Mouse (Mus musculus) thymus, adult 2 months (tissue): ENCODE measurements around the gene Gpld1. TPM values are rescaled to one million over a fixed set of nuclear protein-coding genes. Genes with fewer than 3 reads are reported as not detected.

Experiments
- DNase-seq: peaks from one replicate; pipeline ENCODE4 v3.0.0; 2021
- H3K27ac ChIP-seq: fragments of 200-500 bp; 2 replicates; pipeline ENCODE4 v1.5.1; 2012; ENCODE audit warnings: low read length, control low read depth; ENCODE audit not compliant: control insufficient read depth, insufficient read depth
- H3K27me3 ChIP-seq: fragments of 200-500 bp; 2 replicates; pipeline ENCODE4 v1.6.1; 2012; ENCODE audit warnings: mild to moderate bottlenecking, low read length, moderate library complexity, mixed read lengths; ENCODE audit not compliant: control insufficient read depth, insufficient read depth
- H3K36me3 ChIP-seq: fragments of 200-500 bp; 2 replicates; pipeline ENCODE4 v1.6.1; 2012; ENCODE audit warnings: mild to moderate bottlenecking, low read length, moderate library complexity; ENCODE audit not compliant: control insufficient read depth, insufficient read depth
- H3K4me1 ChIP-seq: fragments of 200-500 bp; replicated peaks from 2 replicates; pipeline ENCODE4 v1.6.1; 2012; ENCODE audit warnings: low read length; ENCODE audit not compliant: control insufficient read depth, insufficient read depth
- H3K4me3 ChIP-seq: fragments of 200-500 bp; 2 replicates; pipeline ENCODE4 v1.5.1; 2012; ENCODE audit warnings: mild to moderate bottlenecking, low read length, control low read depth, moderate library complexity; ENCODE audit not compliant: control insufficient read depth, insufficient read depth
- CTCF ChIP-seq: fragments of 200-500 bp; IDR thresholded peaks from 2 replicates; pipeline ENCODE4 v1.5.1; 2012; ENCODE audit warnings: mild to moderate bottlenecking, control low read depth, low read length, moderate library complexity, borderline replicate concordance; ENCODE audit not compliant: control insufficient read depth, poor library complexity, insufficient read depth; ENCODE audit errors: extremely low read depth
- POLR2A ChIP-seq: fragments of 200-500 bp; IDR thresholded peaks from 2 replicates; pipeline ENCODE4 v1.6.1; 2012; ENCODE audit warnings: mild to moderate bottlenecking, low read length, control low read depth, moderate library complexity; ENCODE audit not compliant: control insufficient read depth, poor library complexity, insufficient read depth; ENCODE audit errors: extremely low read depth
- WGBS: fragments of 180-500 bp; shearing (Covaris S2); methylation state at CpG from one replicate; pipeline ENCODE4 v1.1.7; 2018; 5-methylcytosine and 5-hydroxymethylcytosine counted together
- polyA plus RNA-seq: library from polyadenylated mRNA; depleted of rRNA; stranded (reverse); fragments of >200 nt; gene quantifications from 2 replicates; pipeline ENCODE4 v1.2.3, GENCODE M21; 2012

Gene Gpld1
- polyA plus RNA-seq, 1 experiment: 1.0 TPM

DNA sequence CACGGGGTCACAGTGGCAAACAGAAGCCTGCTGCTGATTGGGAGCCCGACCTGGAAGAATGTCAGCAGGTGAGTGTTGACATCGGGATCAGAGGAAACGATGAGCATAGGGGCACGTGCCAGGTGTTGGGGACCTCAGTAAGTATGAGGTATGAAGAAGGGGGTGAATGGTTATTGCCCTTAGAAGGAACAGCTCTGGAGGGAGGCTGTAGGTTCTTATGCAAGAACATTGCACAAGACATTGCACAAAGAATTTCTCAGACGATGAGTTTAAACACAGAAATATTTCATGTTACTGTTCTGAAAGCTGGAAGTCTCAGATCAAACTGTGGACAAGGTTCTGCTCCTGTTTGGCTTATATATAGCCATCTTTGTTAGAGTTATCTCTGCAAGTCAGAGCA, 38.1 kb downstream of the Gpld1 start:
- H3K4me3 ChIP-seq: no peak overlapping the region
- no peak for TF ChIP-seq CTCF
- TF ChIP-seq POLR2A: no peak
- no peaks in the 10 kb centered on the region for H3K27me3 ChIP-seq
- no peaks in the 10 kb centered on the region for H3K36me3 ChIP-seq
- no peaks in the 10 kb centered on the region for H3K4me1 ChIP-seq
- 86% methylated on average over 6 of the region's 6 CpGs for WGBS
- no peak for DNase-seq
- no peak overlapping the region for H3K27ac ChIP-seq

DNA sequence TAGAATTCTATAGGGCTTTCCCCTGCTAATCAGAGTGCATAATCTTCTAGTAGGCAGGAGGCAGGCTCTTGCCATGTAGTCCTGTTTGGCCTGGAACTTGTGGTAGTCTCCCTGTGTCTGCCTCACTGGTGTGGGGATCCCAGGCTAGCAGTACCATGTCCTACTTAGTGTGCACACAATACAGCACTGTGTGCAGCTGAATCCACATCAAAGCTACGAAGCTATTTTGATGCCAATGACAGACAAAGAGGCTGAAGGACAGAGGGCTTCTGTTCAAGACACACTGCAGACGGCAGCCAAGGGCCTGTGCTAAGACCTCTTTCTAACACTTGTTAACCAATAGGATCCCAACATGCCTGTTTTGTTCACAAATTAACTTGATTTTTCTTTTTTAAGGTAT, 42.5 kb downstream of the Gpld1 start:
- H3K36me3 ChIP-seq: no peaks in the 10 kb centered on the region
- no peak for DNase-seq
- no peak overlapping the region for H3K4me3 ChIP-seq
- WGBS: 68% methylated on average over 2 of the region's 2 CpGs
- peaks cover 6% of the 10 kb centered on the region; the same call in 1 of the 2 replicates for H3K4me1 ChIP-seq
- no peaks in the 10 kb centered on the region for H3K27me3 ChIP-seq
- TF ChIP-seq POLR2A (no peak), CTCF (no peak)
- no peak overlapping the region for H3K27ac ChIP-seq

DNA sequence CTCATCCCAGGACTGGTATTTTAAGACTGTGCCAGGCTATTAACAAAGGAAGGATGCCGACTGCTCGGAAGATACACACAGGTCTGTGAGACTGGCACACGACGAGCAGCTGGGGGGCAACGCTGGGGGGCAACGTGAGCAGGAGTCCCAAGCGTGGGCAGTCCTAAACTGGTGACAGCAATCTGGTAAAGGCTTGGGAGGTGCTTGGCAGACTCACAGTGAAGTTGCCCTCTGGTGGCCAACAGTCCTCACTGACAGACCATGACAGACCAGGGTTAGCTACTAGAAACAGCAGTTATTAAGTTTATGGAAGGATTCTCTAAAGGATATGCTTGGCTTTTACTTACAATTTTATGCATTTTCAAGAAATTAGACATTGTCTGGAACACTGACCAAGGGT, 45.4 kb downstream of the Gpld1 start:
- Histone ChIP-seq H3K4me3 (no peak overlapping the region), H3K36me3 (peaks cover 3% of the 10 kb centered on the region; the same call in 1 of the 2 replicates), H3K4me1 (peaks cover 6% of the 10 kb centered on the region; the same call in 1 of the 2 replicates), H3K27me3 (no peaks in the 10 kb centered on the region), H3K27ac (no peak overlapping the region)
- peak; percentile 42 for DNase-seq
- 59% methylated on average over 7 of the region's 7 CpGs for WGBS
- TF ChIP-seq CTCF (no peak; the same call in 1 of the 2 replicates), POLR2A (no peak)

DNA sequence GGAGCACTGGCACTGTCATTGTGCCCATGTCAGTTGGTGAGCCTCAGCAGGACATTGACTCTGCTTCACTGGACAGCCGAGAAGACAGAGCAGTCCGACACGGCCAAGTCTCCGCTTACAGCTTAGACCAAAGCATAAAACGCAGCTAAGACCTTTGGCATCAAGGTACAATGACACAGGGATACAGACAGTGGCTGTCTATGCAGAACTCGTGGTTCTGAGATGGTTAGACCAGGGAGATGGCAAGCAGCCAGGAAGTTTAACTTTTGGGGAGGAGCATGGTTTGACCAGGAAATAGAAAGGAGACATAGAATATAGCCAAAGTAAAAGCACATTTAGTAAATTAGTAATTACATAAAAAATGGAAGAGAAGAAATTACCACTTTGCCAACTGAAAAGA, 46.1 kb downstream of the Gpld1 start:
- H3K4me3 ChIP-seq: no peak overlapping the region
- DNase-seq: no peak
- TF ChIP-seq POLR2A (no peak), CTCF (no peak)
- no peak overlapping the region for H3K27ac ChIP-seq
- peaks cover 6% of the 10 kb centered on the region; the same call in 1 of the 2 replicates for H3K4me1 ChIP-seq
- peaks cover 9% of the 10 kb centered on the region for H3K36me3 ChIP-seq
- 75% methylated on average over 6 of the region's 6 CpGs for WGBS
- H3K27me3 ChIP-seq: no peaks in the 10 kb centered on the region

DNA sequence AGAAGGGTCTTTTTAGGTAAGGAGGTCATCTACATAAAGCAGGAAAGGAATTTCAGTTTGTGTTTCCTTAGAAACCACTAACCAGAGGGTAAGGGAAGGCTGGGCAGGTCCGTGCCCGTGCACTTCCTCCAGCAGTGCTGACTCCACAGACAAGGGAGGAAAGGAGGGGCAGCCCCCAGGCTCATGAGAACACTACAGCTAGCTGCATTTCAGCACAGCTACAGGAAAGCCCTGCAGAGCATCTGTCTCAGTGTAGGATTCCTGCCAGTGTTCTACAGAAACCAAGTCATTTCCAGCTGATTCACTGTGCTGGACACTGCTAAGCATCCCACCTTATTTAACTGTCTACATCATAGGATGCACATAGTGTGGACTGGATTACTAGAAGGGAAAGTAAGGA, 50.2 kb downstream of the Gpld1 start:
- no peak overlapping the region for H3K4me3 ChIP-seq
- TF ChIP-seq CTCF (no peak), POLR2A (no peak)
- no peak for DNase-seq
- H3K27me3 ChIP-seq: no peaks in the 10 kb centered on the region
- 34% methylated on average over 2 of the region's 2 CpGs for WGBS
- H3K4me1 ChIP-seq: peaks cover 6% of the 10 kb centered on the region; the same call in 1 of the 2 replicates
- H3K27ac ChIP-seq: no peak overlapping the region
- peaks cover 45% of the 10 kb centered on the region for H3K36me3 ChIP-seq

DNA sequence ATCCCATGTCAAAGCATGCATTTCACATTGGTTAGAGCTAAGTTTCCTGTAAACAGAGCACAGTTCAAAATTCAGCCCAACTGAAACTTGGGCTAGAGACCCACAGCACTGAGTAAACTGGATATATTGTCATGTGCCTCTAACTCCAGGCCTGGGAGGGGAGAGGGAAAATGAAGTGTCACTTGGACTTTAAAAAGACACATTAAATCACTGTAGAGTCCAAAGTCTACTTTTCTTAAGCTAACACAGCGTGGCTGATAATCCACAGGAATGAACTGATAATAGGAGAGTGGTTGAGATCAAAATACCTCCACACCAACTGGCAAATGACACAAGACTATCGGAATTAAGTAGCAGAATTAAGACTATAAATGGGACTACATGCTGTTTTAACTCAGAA, 56.6 kb downstream of the Gpld1 start:
- no peaks in the 10 kb centered on the region for H3K4me1 ChIP-seq
- no peak for TF ChIP-seq CTCF
- no peak for TF ChIP-seq POLR2A
- no peaks in the 10 kb centered on the region for H3K27me3 ChIP-seq
- peaks cover 79% of the 10 kb centered on the region for H3K36me3 ChIP-seq
- no peak overlapping the region for H3K4me3 ChIP-seq
- WGBS: 95% methylated on average over 2 of the region's 2 CpGs
- H3K27ac ChIP-seq: no peak overlapping the region
- DNase-seq: no peak

DNA sequence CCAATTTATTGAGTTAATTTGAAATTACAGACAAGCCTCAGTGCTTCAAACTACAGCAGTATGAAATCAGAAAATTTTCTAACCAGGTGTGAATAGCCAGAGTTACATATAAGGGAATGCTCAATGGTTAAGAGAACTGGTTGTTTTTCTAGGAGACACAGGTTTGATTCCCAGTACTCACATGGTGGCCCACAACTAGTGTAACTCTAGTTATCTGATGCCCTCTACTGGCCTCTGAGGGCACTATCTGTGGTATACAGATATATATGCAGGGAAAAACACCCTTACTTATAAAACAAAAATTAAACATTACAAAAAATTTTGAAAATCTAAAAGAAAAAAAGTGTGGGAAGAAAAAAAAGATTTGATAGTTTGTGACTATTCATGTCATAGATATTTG, 60.0 kb downstream of the Gpld1 start:
- no peak overlapping the region for H3K27ac ChIP-seq
- H3K36me3 ChIP-seq: peaks cover 55% of the 10 kb centered on the region
- no peak for DNase-seq
- H3K4me1 ChIP-seq: no peaks in the 10 kb centered on the region
- no peaks in the 10 kb centered on the region for H3K27me3 ChIP-seq
- no peak overlapping the region for H3K4me3 ChIP-seq
- no peak for TF ChIP-seq POLR2A
- no peak for TF ChIP-seq CTCF
